Mouse (Mus musculus) heart, embryonic 14.5 days (tissue): ENCODE results near the gene 9230112D13Rik. TPM values are rescaled to one million over a fixed set of nuclear protein-coding genes. Genes with fewer than 3 reads are reported as not detected.

Source experiments
- ATAC-seq: fragments of 200-750 bp; cut with Nextera tagmentation; 2 replicates; pipeline ENCODE4 v1.8.0; 2017; ENCODE audit warnings: low read depth, moderate TSS enrichment; ENCODE audit not compliant: insufficient number of reproducible peaks, insufficient read depth, low FRiP score
- H3K27ac ChIP-seq, 2 experiments: fragments of 200-500 bp in 1 of 2; fragments of 300-500 bp in 1 of 2; sonication (generic) in 1 of 2; replicated peaks in 1 of 2; 2 replicates each; pipeline ENCODE4 v1.5.1; 2012 to 2014; ENCODE audit warnings: low read depth in 2 of 2, low read length in 2 of 2, control low read depth in 1 of 2, mild to moderate bottlenecking in 1 of 2, mixed read lengths in 1 of 2; ENCODE audit not compliant: control insufficient read depth in 1 of 2, insufficient read depth in 1 of 2
- H3K27me3 ChIP-seq: fragments of 300-500 bp; sonication (generic); 2 replicates; pipeline ENCODE4 v1.6.1; 2014; ENCODE audit warnings: mild to moderate bottlenecking, low read length, control low read depth; ENCODE audit not compliant: control insufficient read depth, insufficient read depth
- H3K36me3 ChIP-seq: fragments of 300-500 bp; sonication (generic); 2 replicates; pipeline ENCODE4 v1.6.1; 2014; ENCODE audit warnings: mild to moderate bottlenecking, control low read depth, low read length, mixed read lengths; ENCODE audit not compliant: control insufficient read depth, insufficient read depth
- H3K4me1 ChIP-seq, 2 experiments: fragments of 200-500 bp in 1 of 2; fragments of 300-500 bp in 1 of 2; sonication (generic) in 1 of 2; 2 replicates each; pipeline ENCODE4 v1.6.1; 2012 to 2014; ENCODE audit warnings: low read length in 2 of 2, control low read depth in 1 of 2, mixed read lengths in 1 of 2; ENCODE audit not compliant: control insufficient read depth in 2 of 2, insufficient read depth in 2 of 2
- H3K4me2 ChIP-seq: fragments of 300-500 bp; sonication (generic); 2 replicates; pipeline ENCODE4 v1.6.1; 2014; ENCODE audit warnings: mild to moderate bottlenecking, low read length
- H3K4me3 ChIP-seq, 2 experiments: fragments of 200-500 bp in 1 of 2; fragments of 300-500 bp in 1 of 2; sonication (generic) in 1 of 2; 2 replicates each; pipeline ENCODE4 v1.5.1; 2012 to 2014; ENCODE audit warnings: low read length in 2 of 2, mild to moderate bottlenecking in 2 of 2, control low read depth in 1 of 2, low read depth in 1 of 2, moderate library complexity in 1 of 2; ENCODE audit not compliant: control insufficient read depth in 1 of 2, insufficient read depth in 1 of 2
- H3K9ac ChIP-seq: fragments of 300-500 bp; sonication (generic); 2 replicates; pipeline ENCODE4 v1.6.1; 2014; ENCODE audit warnings: mild to moderate bottlenecking, low read length
- H3K9me3 ChIP-seq: fragments of 300-500 bp; sonication (generic); 2 replicates; pipeline ENCODE4 v1.6.1; 2016; ENCODE audit warnings: low read length, control low read depth; ENCODE audit not compliant: control insufficient read depth
- WGBS: fragments of 180-500 bp; shearing (Covaris S2); extraction: QIAGEN DNeasy Blood & Tissue Kit; methylation state at CpG from one replicate; pipeline ENCODE4 v1.1.7; 2014; 5-methylcytosine and 5-hydroxymethylcytosine counted together
- polyA plus RNA-seq: library from polyadenylated mRNA; unstranded; fragments of >200 nt; fragmentation: Nextera tagmentation; extraction: Ambion mirVana; gene quantifications from 2 replicates; pipeline ENCODE4 v1.2.1, GENCODE M21; 2014

Gene 9230112D13Rik
- polyA plus RNA-seq, 1 experiment from 2014 or later, result not detected

GRCm38 (mm10) chr14:34516960-34517577 lies 5.5 kb downstream of the 9230112D13Rik start:
- H3K27me3 ChIP-seq, result peaks cover 5% of the 10 kb centered on the region; the same call in 1 of the 2 replicates
- no peak overlapping the region for H3K4me2 ChIP-seq
- H3K4me1 ChIP-seq, result peaks cover 9% of the 10 kb centered on the region in 2 experiments; a peak in 3 of 4 replicates
- H3K27ac ChIP-seq, result no peak overlapping the region
- 85% methylated on average over 10 of the region's 10 CpGs for whole genome bisulfite sequencing
- no peak overlapping the region for H3K9ac ChIP-seq
- no peaks in the 10 kb centered on the region for H3K9me3 ChIP-seq
- no peak overlapping the region for H3K4me3 ChIP-seq
- ATAC-seq, result no peak
- no peaks in the 10 kb centered on the region for H3K36me3 ChIP-seq

DNA sequence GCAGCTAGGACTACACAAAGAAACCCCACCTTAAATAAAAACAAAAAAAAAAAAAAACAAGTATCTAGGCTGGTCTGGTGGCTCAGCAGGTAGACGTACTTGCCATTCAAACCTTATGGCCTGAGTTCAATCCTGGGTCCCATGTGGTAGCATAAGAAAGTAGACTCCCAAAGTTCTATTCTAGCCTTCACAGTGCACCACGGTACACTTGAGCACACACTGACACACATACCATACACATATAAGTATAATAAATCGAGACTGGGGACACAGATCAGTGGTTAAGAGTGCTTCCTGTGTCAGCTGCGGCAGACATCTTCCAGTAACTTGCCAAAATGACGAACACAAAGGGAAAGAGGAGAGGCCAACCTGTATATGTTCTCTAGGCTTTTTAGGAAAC lies 6.7 kb downstream of the 9230112D13Rik start:
- ATAC-seq, result no peak
- 87% methylated on average over 5 of the region's 5 CpGs for WGBS

GRCm38 (mm10) chr14:34514120-34514519 lies 8.5 kb downstream of the 9230112D13Rik start:
- Histone ChIP-seq H3K9me3 (no peaks in the 10 kb centered on the region), H3K27ac (peak overlapping the region in 1 of 2 experiments; percentile 55; a peak in 1 of 4 replicates), H3K4me1 (peaks cover 9 to 11% of the 10 kb centered on the region in 2 experiments; a peak in 3 of 4 replicates), H3K9ac (no peak overlapping the region), H3K4me3 (no peak overlapping the region), H3K4me2 (no peak overlapping the region), H3K36me3 (no peaks in the 10 kb centered on the region), H3K27me3 (peaks cover 5% of the 10 kb centered on the region; the same call in 1 of the 2 replicates)
- ATAC-seq, result no peak
- WGBS, result 20% methylated on average over 6 of the region's 6 CpGs

More for the DNA sequence above, 6.7 kb downstream of the 9230112D13Rik start:
- Histone ChIP-seq H3K9me3 (no peaks in the 10 kb centered on the region), H3K9ac (no peak overlapping the region), H3K27ac (no peak overlapping the region), H3K4me2 (no peak overlapping the region), H3K36me3 (no peaks in the 10 kb centered on the region), H3K27me3 (peaks cover 5% of the 10 kb centered on the region; the same call in 1 of the 2 replicates), H3K4me3 (no peak overlapping the region), H3K4me1 (peaks cover 9% of the 10 kb centered on the region in 2 experiments; a peak in 3 of 4 replicates)

GRCm38 (mm10) chr14:34512602-34513001 lies 10.0 kb downstream of the 9230112D13Rik start:
- WGBS, result 86% methylated on average over 4 of the region's 4 CpGs
- no peak for ATAC-seq
- H3K4me1 ChIP-seq, result peaks cover 8 to 19% of the 10 kb centered on the region in 2 experiments
- H3K27ac ChIP-seq, result no peak overlapping the region
- no peaks in the 10 kb centered on the region for H3K9me3 ChIP-seq
- H3K36me3 ChIP-seq, result no peaks in the 10 kb centered on the region
- no peak overlapping the region for H3K9ac ChIP-seq
- peaks cover 9% of the 10 kb centered on the region; the same call in 1 of the 2 replicates for H3K27me3 ChIP-seq
- no peak overlapping the region for H3K4me2 ChIP-seq
- H3K4me3 ChIP-seq, result no peak overlapping the region

- Histone ChIP-seq H3K4me1 (peaks cover 8 to 19% of the 10 kb centered on the region in 2 experiments), H3K9ac (no peak overlapping the region), H3K27ac (no peak overlapping the region), H3K4me3 (no peak overlapping the region), H3K4me2 (no peak overlapping the region), H3K27me3 (peaks cover 9% of the 10 kb centered on the region; the same call in 1 of the 2 replicates), H3K9me3 (no peaks in the 10 kb centered on the region), H3K36me3 (no peaks in the 10 kb centered on the region)
- WGBS, result 60% methylated on average over 11 of the region's 11 CpGs
- ATAC-seq, result no peak
Observed at GRCm38 (mm10) chr14:34511901-34512300, 10.7 kb downstream of the 9230112D13Rik start.

- no peaks in the 10 kb centered on the region for H3K9me3 ChIP-seq
- no peak overlapping the region for H3K4me3 ChIP-seq
- WGBS, result 22% methylated on average over 7 of the region's 7 CpGs
- H3K27me3 ChIP-seq, result peaks cover 8% of the 10 kb centered on the region; the same call in 1 of the 2 replicates
- H3K4me2 ChIP-seq, result peak overlapping the region; percentile 21; the same call in 1 of the 2 replicates
- 0 out of 2 replicates have a peak overlapping the region, but pooled peaks have one; percentile 8 for H3K9ac ChIP-seq
- no peak for ATAC-seq
- peaks cover 18 to 39% of the 10 kb centered on the region in 2 experiments for H3K4me1 ChIP-seq
- H3K27ac ChIP-seq, result 0 out of 4 replicates have a peak overlapping the region, but pooled peaks of 1 of the 2 experiments have one; percentile 14
- H3K36me3 ChIP-seq, result no peaks in the 10 kb centered on the region
Observed at GRCm38 (mm10) chr14:34508842-34509439, 13.7 kb downstream of the 9230112D13Rik start.

GRCm38 (mm10) chr14:34508187-34508840 lies 14.3 kb downstream of the 9230112D13Rik start:
- Histone ChIP-seq H3K4me1 (peaks cover 18 to 44% of the 10 kb centered on the region in 2 experiments), H3K27me3 (peaks cover 8% of the 10 kb centered on the region; the same call in 1 of the 2 replicates), H3K27ac (0 out of 4 replicates have a peak overlapping the region, but pooled peaks of 1 of the 2 experiments have one; percentile 14), H3K4me2 (peak overlapping the region; percentile 21; the same call in 1 of the 2 replicates), H3K9ac (0 out of 2 replicates have a peak overlapping the region, but pooled peaks have one; percentile 8), H3K9me3 (no peaks in the 10 kb centered on the region), H3K4me3 (no peak overlapping the region), H3K36me3 (no peaks in the 10 kb centered on the region)
- ATAC-seq, result no peak
- WGBS, result 58% methylated on average over 4 of the region's 4 CpGs
